Mouse (Mus musculus): ENCODE measurements around the gene Nbea.

DNA sequence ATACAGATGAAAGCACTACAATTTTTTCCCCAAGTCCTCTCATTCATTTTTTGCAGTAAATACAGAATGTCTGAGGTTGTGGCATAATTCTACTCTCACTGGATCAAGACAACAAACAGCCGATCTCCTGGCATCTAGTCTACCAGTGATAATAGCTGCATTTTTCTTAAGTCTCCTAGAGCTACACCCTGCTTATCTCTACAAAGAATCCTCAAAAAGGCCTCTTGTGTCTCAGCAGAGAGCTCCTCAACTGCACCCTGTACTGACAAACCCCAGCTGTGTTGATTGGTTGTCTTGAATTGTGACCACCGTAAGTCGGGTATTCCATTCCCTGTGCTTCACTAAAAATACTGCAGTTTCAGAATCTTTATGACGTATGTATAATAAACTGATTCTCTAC lies 118.3 kb downstream of the Nbea start:
- TF ChIP-seq POLR2A (IDR thresholded peaks at IDR 0.05; ENCODE audit: borderline replicate concordance, control insufficient read depth, low read depth, low read length) (no peak), CTCF (IDR thresholded peaks at IDR 0.05; ENCODE audit: control insufficient read depth, insufficient read depth, low read length) (no peak)

Data from bone marrow, adult 2 months (tissue).